Mouse (Mus musculus) heart, adult 2 months (tissue): ENCODE data around the gene Gm42791.

Source experiments
- CTCF ChIP-seq: fragments of 200-600 bp; IDR thresholded peaks from 2 replicates; pipeline ENCODE4 v1.8.1; 2022; ENCODE audit warnings: antibody characterized with exemption, mild to moderate bottlenecking, moderate library complexity
- POLR2A ChIP-seq: fragments of 200-500 bp; IDR thresholded peaks from 2 replicates; pipeline ENCODE4 v1.6.1; 2011; ENCODE audit warnings: mild to moderate bottlenecking, low read depth, low read length, control low read depth; ENCODE audit not compliant: insufficient read depth

DNA sequence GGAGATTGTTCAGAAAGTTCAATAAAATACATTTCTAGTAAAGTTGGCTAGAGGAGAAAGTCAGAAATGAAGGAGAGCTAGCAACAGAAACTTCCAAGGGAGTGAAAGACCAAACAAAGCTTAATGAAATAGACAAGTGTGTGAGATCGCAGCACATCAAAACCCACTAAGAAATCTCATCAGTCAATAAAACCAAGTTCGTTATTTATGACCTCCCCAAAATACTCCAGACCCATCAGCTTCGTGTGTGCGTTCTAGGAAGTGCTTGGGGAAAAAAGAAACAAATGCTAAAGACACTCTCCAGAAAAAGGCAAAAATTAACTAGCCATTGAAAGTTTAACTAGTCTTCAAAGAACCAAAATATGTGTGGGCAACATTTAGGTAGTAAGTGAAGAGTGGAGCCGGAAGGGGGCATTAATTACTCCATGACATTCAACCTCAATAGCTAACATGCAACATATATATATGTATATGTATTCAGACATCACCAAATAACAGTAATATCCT lies 67.2 kb downstream of the Gm42791 start:
- TF ChIP-seq CTCF, result no peak
- TF ChIP-seq POLR2A, result no peak
